Mouse (Mus musculus) intestine, postnatal 0 days (tissue): ENCODE results near the gene Psme4. TPM values are rescaled to one million over a fixed set of nuclear protein-coding genes. Genes with fewer than 3 reads are reported as not detected.
A peak's percentile ranks its signal among the peaks of the same experiment; 100 is the strongest.
"Not testable (repeated sequence)": the region's sequence is repeated elsewhere in the genome, so short reads cannot be mapped to it uniquely, and the experiment has no call there.

ENCODE experiments used
- ATAC-seq: fragments of 200-750 bp; cut with Nextera tagmentation; 2 replicates; pipeline ENCODE4 v1.8.0; 2017; ENCODE audit warnings: mild to moderate bottlenecking, moderate TSS enrichment, moderate library complexity
- H3K27ac ChIP-seq: fragments of 300-500 bp; sonication (generic); 2 replicates; pipeline ENCODE4 v1.5.1; 2014; ENCODE audit warnings: mild to moderate bottlenecking, low read depth, low read length, moderate library complexity
- H3K27me3 ChIP-seq: fragments of 300-500 bp; sonication (generic); replicated peaks from 2 replicates; pipeline ENCODE4 v1.6.1; 2014; ENCODE audit warnings: low read length, mixed read lengths; ENCODE audit not compliant: control insufficient read depth, insufficient read depth
- H3K36me3 ChIP-seq: fragments of 300-500 bp; sonication (generic); 2 replicates; pipeline ENCODE4 v1.6.1; 2014; ENCODE audit warnings: mild to moderate bottlenecking, moderate library complexity; ENCODE audit not compliant: control insufficient read depth, insufficient read depth
- H3K4me1 ChIP-seq: fragments of 300-500 bp; sonication (generic); replicated peaks from 2 replicates; pipeline ENCODE4 v1.6.1; 2014; ENCODE audit warnings: antibody characterized with exemption, low read length, mixed read lengths; ENCODE audit not compliant: control insufficient read depth, insufficient read depth
- H3K4me2 ChIP-seq: fragments of 300-500 bp; sonication (generic); replicated peaks from 2 replicates; pipeline ENCODE4 v1.6.1; 2014; ENCODE audit warnings: low read depth, mild to moderate bottlenecking, moderate library complexity
- H3K4me3 ChIP-seq: fragments of 300-500 bp; sonication (generic); 2 replicates; pipeline ENCODE4 v1.5.1; 2014; ENCODE audit warnings: low read depth, low read length
- H3K9ac ChIP-seq: fragments of 300-500 bp; sonication (generic); 2 replicates; pipeline ENCODE4 v1.6.1; 2014; ENCODE audit warnings: mild to moderate bottlenecking, low read depth, low read length
- H3K9me3 ChIP-seq: fragments of 300-500 bp; sonication (generic); 2 replicates; pipeline ENCODE4 v1.6.1; 2016; ENCODE audit warnings: mixed run types; ENCODE audit not compliant: control insufficient read depth
- CTCF ChIP-seq: sonication (generic); IDR thresholded peaks from 2 replicates; pipeline ENCODE4 v1.5.1; 2016; ENCODE audit warnings: low read depth, mild to moderate bottlenecking, control low read depth, antibody characterized with exemption, moderate library complexity
- WGBS: fragments of 180-500 bp; shearing (Covaris S2); extraction: QIAGEN DNeasy Blood & Tissue Kit; methylation state at CpG from one replicate; pipeline ENCODE4 v1.1.7; 2014; 5-methylcytosine and 5-hydroxymethylcytosine counted together
- polyA plus RNA-seq: library from polyadenylated mRNA; unstranded; fragments of >200 nt; fragmentation: Nextera tagmentation; extraction: Ambion mirVana; gene quantifications from 2 replicates; pipeline ENCODE4 v1.2.1, GENCODE M21; 2015

The Psme4 gene
- polyA plus RNA-seq, 1 experiment from 2014 or later, result 13.5 TPM

DNA sequence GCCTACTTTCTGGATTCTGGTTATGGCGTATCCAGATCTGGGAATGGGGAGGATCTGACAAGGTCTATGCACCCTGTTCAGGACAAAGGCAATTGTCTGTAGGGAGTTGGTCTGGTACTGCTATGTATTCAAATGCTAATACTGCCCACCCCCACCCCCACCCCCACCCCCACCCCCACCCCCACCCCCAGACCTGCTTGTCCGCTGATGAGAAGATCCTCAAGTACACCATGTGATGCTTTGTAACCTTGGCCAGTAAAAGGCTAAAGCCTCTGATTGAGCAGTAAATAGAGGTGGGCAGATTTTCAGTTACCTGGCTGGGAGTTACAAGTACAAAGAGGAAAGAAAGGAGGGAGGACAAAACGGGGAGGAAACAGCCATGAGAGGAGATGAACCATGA, 21.9 kb upstream of the Psme4 start:
- H3K36me3 ChIP-seq, result no peaks in the 10 kb centered on the region
- H3K4me1 ChIP-seq, result no peaks in the 10 kb centered on the region
- no peak overlapping the region for H3K9ac ChIP-seq
- ATAC-seq, result no peak
- H3K4me3 ChIP-seq, result no peak overlapping the region
- no peak for TF ChIP-seq CTCF
- no peaks in the 10 kb centered on the region for H3K27me3 ChIP-seq
- no peaks in the 10 kb centered on the region for H3K9me3 ChIP-seq
- 61% methylated on average over 3 of the region's 3 CpGs for WGBS
- H3K4me2 ChIP-seq, result no peak overlapping the region
- no peak overlapping the region for H3K27ac ChIP-seq

DNA sequence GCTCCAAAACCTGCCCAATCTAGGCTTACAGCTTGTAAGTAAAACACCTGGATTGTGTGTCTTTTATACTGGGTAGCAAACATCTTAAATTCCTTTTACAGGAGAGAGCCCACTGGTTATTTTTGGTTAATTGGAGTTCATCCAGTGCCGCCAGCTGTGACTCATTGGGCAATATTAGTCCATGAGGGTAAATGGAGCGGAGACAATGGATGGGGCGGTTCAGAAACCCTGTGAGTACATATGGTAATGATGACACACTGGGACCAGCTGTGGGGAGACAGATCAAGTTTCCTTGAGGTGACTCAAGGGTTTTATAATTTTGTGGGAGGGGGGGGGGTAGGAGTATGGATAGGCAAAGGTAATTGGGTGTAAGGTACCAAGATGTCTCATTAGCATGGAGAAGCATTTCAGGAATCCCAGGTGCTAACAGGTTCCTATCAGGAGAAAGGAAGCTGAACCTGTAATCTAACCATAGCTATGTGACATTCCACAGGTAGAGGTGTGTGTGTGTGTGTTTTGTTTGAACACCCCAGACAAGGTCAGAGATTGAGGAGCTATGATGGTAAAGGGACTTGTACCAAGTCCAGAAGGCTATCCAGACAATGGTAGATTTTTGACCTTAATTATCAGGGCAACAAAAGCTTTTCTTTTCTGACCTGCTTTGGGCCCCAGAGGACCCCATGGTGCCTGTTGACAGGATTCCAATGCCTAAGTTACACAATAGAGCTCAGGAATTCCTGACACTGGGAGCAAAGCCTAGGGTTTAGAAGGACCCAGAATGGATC, 21.3 kb upstream of the Psme4 start:
- H3K36me3 ChIP-seq, result no peaks in the 10 kb centered on the region
- no peak overlapping the region for H3K9ac ChIP-seq
- 71% methylated on average over 3 of the region's 3 CpGs for WGBS
- H3K4me3 ChIP-seq, result no peak overlapping the region
- no peak for TF ChIP-seq CTCF
- peaks cover 1% of the 10 kb centered on the region for H3K27me3 ChIP-seq
- no peak overlapping the region for H3K27ac ChIP-seq
- ATAC-seq, result no peak
- H3K4me1 ChIP-seq, result no peaks in the 10 kb centered on the region
- H3K9me3 ChIP-seq, result no peaks in the 10 kb centered on the region
- no peak overlapping the region for H3K4me2 ChIP-seq

GRCm38 (mm10) chr11:30752956-30753355, 18.6 kb upstream of the Psme4 start:
- Histone ChIP-seq H3K9ac (no peak overlapping the region), H3K4me3 (no peak overlapping the region), H3K4me1 (no peaks in the 10 kb centered on the region), H3K36me3 (no peaks in the 10 kb centered on the region), H3K4me2 (no peak overlapping the region), H3K9me3 (no peaks in the 10 kb centered on the region), H3K27me3 (peaks cover 6% of the 10 kb centered on the region), H3K27ac (no peak overlapping the region)
- ATAC-seq, result no peak
- 72% methylated on average over 3 of the region's 3 CpGs for WGBS
- TF ChIP-seq CTCF, result no peak

GRCm38 (mm10) chr11:30754486-30754854, 17.1 kb upstream of the Psme4 start:
- ATAC-seq, H3K36me3 ChIP-seq, H3K27me3 ChIP-seq, H3K9me3 ChIP-seq, H3K4me1 ChIP-seq, H3K27ac ChIP-seq: not testable (repeated sequence)
- H3K9ac ChIP-seq, result peak overlapping the region; percentile 46
- peak overlapping the region; percentile 95 for H3K4me2 ChIP-seq
- peak overlapping the region; percentile 56 for H3K4me3 ChIP-seq
- WGBS, result 67% methylated on average over 4 of the region's 4 CpGs

DNA sequence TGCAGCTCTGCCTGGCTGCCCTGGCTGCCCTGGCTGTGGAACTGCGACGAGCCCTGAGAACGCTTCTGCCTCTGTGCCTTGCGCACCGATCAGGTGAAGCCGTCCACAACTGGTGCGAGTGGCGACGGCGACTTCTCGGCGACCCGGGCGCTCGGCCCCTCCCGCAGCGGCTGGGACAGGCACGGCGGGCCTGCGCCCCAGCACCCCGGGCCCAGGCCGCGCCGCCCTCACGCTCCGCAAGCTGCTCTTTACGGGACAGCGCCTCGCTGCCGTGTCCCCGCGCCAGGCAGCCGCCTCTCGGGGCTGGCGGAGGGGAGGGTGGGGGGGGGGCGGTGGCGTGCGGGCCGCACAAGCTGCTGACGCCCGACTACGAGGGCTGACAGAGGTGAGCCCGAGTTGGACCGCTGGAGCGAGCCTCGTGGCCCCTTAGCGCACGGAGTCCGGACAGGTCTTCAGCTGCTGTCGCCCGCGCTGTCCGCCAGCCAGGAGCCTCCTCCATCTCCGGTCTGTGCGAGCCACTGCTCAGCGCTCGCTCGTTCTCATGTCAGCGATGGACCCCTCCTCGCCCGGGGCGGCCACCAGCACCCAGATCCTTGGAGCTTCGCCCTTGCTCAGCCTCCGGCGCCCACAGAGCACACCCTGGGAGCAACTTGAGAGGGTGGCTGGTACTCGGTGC, 16.5 kb upstream of the Psme4 start:
- Histone ChIP-seq H3K4me2 (peak overlapping the region; percentile 95), H3K36me3 (no peaks in the 10 kb centered on the region), H3K9ac (peak overlapping the region; percentile 46), H3K9me3 (no peaks in the 10 kb centered on the region), H3K4me3 (peak overlapping the region; percentile 56), H3K4me1 (no peaks in the 10 kb centered on the region), H3K27ac (no peak overlapping the region), H3K27me3 (peaks cover 6% of the 10 kb centered on the region)
- 1% methylated on average over 61 of the region's 66 CpGs for WGBS
- ATAC-seq, result peak; percentile 53
- TF ChIP-seq CTCF, result no peak

- no peak overlapping the region for H3K4me3 ChIP-seq
- no peak overlapping the region for H3K27ac ChIP-seq
- H3K27me3 ChIP-seq, result no peaks in the 10 kb centered on the region
- ATAC-seq, result no peak
- H3K9me3 ChIP-seq, result no peaks in the 10 kb centered on the region
- no peaks in the 10 kb centered on the region for H3K4me1 ChIP-seq
- no peak overlapping the region for H3K4me2 ChIP-seq
- no peak overlapping the region for H3K9ac ChIP-seq
- H3K36me3 ChIP-seq, result no peaks in the 10 kb centered on the region
- WGBS, result 77% methylated on average over 7 of the region's 7 CpGs
- no peak for TF ChIP-seq CTCF
These were observed 10.1 kb upstream of the Psme4 start for GRCm38 (mm10) chr11:30761381-30761780.
